Mouse (Mus musculus) limb, embryonic 14.5 days (tissue): ENCODE results near the gene Nae1. TPM values are rescaled to one million over a fixed set of nuclear protein-coding genes. Genes with fewer than 3 reads are reported as not detected.

Experiments used
- ATAC-seq: fragments of 200-750 bp; cut with Nextera tagmentation; 2 replicates; pipeline ENCODE4 v1.8.0; 2017; ENCODE audit warnings: low read depth, moderate number of reproducible peaks, moderate TSS enrichment; ENCODE audit not compliant: low FRiP score
- DNase-seq: peaks from one replicate; pipeline ENCODE4 v3.0.0-alpha.2; 2015; ENCODE audit warnings: low spot score
- H3K27ac ChIP-seq: fragments of 300-500 bp; sonication (generic); replicated peaks from 2 replicates; pipeline ENCODE4 v1.5.1; 2014; ENCODE audit warnings: low read depth, mild to moderate bottlenecking, low read length, moderate library complexity, mixed read lengths
- H3K27me3 ChIP-seq: fragments of 300-500 bp; sonication (generic); 2 replicates; pipeline ENCODE4 v1.6.1; 2014; ENCODE audit warnings: low read length, mixed read lengths; ENCODE audit not compliant: control insufficient read depth, insufficient read depth
- H3K36me3 ChIP-seq: fragments of 300-500 bp; sonication (generic); 2 replicates; pipeline ENCODE4 v1.6.1; 2014; ENCODE audit warnings: mild to moderate bottlenecking, low read length, moderate library complexity, mixed read lengths; ENCODE audit not compliant: control insufficient read depth, insufficient read depth
- H3K4me1 ChIP-seq: fragments of 300-500 bp; sonication (generic); 2 replicates; pipeline ENCODE4 v1.6.1; 2014; ENCODE audit warnings: antibody characterized with exemption, low read length, mixed read lengths; ENCODE audit not compliant: control insufficient read depth, insufficient read depth
- H3K4me2 ChIP-seq: fragments of 300-500 bp; sonication (generic); replicated peaks from 2 replicates; pipeline ENCODE4 v1.6.1; 2014; ENCODE audit warnings: low read depth, mild to moderate bottlenecking, low read length, moderate library complexity; ENCODE audit not compliant: severe bottlenecking
- H3K4me3 ChIP-seq: fragments of 300-500 bp; sonication (generic); replicated peaks from 2 replicates; pipeline ENCODE4 v1.5.1; 2014; ENCODE audit warnings: low read length
- H3K9ac ChIP-seq: fragments of 300-500 bp; sonication (generic); 2 replicates; pipeline ENCODE4 v1.6.1; 2014; ENCODE audit warnings: mild to moderate bottlenecking, low read depth, low read length, moderate library complexity; ENCODE audit not compliant: severe bottlenecking
- H3K9me3 ChIP-seq: fragments of 300-500 bp; sonication (generic); 2 replicates; pipeline ENCODE4 v1.6.1; 2016; ENCODE audit warnings: low read length; ENCODE audit not compliant: control insufficient read depth
- POLR2A ChIP-seq: fragments of 200-500 bp; IDR thresholded peaks from 2 replicates; pipeline ENCODE4 v1.8.0; 2012; ENCODE audit warnings: inconsistent platforms, mild to moderate bottlenecking, moderate library complexity, borderline replicate concordance; ENCODE audit not compliant: insufficient read depth, insufficient read length; ENCODE audit errors: extremely low read depth
- WGBS: fragments of 180-500 bp; shearing (Covaris S2); extraction: QIAGEN DNeasy Blood & Tissue Kit; methylation state at CpG from one replicate; pipeline ENCODE4 v1.1.7; 2014; 5-methylcytosine and 5-hydroxymethylcytosine counted together
- polyA plus RNA-seq, 2 experiments: library from polyadenylated mRNA; depleted of rRNA in 1 of 2; stranded (reverse) in 1 of 2; unstranded in 1 of 2; fragments of >200 nt; fragmentation: Nextera tagmentation in 1 of 2; extraction: Ambion mirVana in 1 of 2; gene quantifications; 2 replicates each; pipeline versions ENCODE4 v1.2.1 to v1.2.3; 2012 to 2014

Gene Nae1
- polyA plus RNA-seq, 2 experiments: 84.2 to 97.1 TPM

DNA sequence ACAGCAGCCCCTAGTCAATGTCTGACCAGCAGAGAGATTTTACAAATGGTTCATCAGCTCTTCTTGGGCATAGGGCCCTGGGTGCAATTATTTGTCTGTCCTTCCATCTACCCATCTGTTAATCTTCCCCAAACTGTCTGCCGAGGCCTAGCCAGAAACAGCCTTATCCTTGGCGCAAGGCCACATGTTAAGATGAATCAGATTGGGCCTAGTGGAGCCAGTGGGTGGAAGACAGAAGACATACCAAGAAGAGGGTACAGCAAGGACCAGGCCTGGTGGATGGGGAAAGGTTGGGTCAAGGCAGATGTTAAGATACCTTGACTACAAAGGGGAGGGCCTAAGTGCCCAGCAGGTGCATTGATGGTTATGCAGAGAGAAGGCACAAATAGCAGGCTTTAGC lies 5.1 kb upstream of the Nae1 start:
- Histone ChIP-seq H3K9me3 (no peaks in the 10 kb centered on the region), H3K36me3 (no peaks in the 10 kb centered on the region), H3K9ac (no peak overlapping the region), H3K27ac (no peak overlapping the region), H3K27me3 (peaks cover 48% of the 10 kb centered on the region), H3K4me1 (0 out of 2 replicates have a peak, but pooled peaks cover 8% of the 10 kb centered on the region), H3K4me3 (no peak overlapping the region), H3K4me2 (no peak overlapping the region)
- DNase-seq (no peak), ATAC-seq (no peak)
- WGBS: 84% methylated on average over 2 of the region's 2 CpGs
- TF ChIP-seq POLR2A: no peak

DNA sequence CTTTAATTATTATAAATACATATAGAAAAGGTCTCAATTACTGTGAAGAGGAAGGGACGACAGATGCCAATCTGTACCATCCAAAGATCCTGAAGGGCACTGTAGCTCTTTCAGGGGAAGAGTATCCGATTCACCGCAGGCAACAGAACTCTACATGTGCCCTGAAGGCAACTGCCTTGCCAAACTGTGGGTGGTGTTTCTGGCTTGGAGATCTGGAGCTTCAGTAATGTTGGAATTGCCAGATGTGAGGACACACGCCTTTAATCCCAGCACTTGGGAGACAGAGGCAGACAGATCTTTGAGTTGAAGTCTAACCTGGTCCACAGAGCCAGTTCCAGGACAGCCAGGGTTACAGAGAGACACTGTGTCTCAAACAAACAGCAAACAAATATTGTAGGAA lies 4.5 kb upstream of the Nae1 start:
- Histone ChIP-seq H3K9ac (no peak overlapping the region), H3K9me3 (no peaks in the 10 kb centered on the region), H3K4me3 (no peak overlapping the region), H3K27me3 (peaks cover 48% of the 10 kb centered on the region), H3K36me3 (no peaks in the 10 kb centered on the region), H3K4me2 (no peak overlapping the region), H3K4me1 (0 out of 2 replicates have a peak, but pooled peaks cover 8% of the 10 kb centered on the region), H3K27ac (no peak overlapping the region)
- ATAC-seq (no peak), DNase-seq (no peak)
- TF ChIP-seq POLR2A: no peak
- WGBS: 75% methylated on average over 4 of the region's 4 CpGs

- no peak overlapping the region for H3K27ac ChIP-seq
- peaks cover 24% of the 10 kb centered on the region for H3K27me3 ChIP-seq
- no peak overlapping the region for H3K9ac ChIP-seq
- no peaks in the 10 kb centered on the region for H3K36me3 ChIP-seq
- no peak for ATAC-seq
- no peak overlapping the region for H3K4me3 ChIP-seq
- DNase-seq: no peak
- no peaks in the 10 kb centered on the region for H3K9me3 ChIP-seq
- TF ChIP-seq POLR2A: no peak
- 0 out of 2 replicates have a peak, but pooled peaks cover 8% of the 10 kb centered on the region for H3K4me1 ChIP-seq
- 79% methylated on average over 4 of the region's 4 CpGs for WGBS
- no peak overlapping the region for H3K4me2 ChIP-seq
Observed at GRCm38 (mm10) chr8:104536028-104536427, 1.6 kb upstream of the Nae1 start.

- Histone ChIP-seq H3K36me3 (no peaks in the 10 kb centered on the region; the same call in 1 of the 2 replicates), H3K27me3 (peaks cover 18% of the 10 kb centered on the region), H3K4me2 (peak overlapping the region; percentile 52; the same call in 1 of the 2 replicates), H3K9me3 (no peaks in the 10 kb centered on the region), H3K4me3 (no peak overlapping the region), H3K4me1 (0 out of 2 replicates have a peak, but pooled peaks cover 5% of the 10 kb centered on the region), H3K27ac (no peak overlapping the region), H3K9ac (no peak overlapping the region)
- ATAC-seq (no peak), DNase-seq (no peak)
- WGBS: 32% methylated on average over 7 of the region's 7 CpGs
- no peak for TF ChIP-seq POLR2A
Observed at GRCm38 (mm10) chr8:104535378-104535777, 941 bp upstream of the Nae1 start.

DNA sequence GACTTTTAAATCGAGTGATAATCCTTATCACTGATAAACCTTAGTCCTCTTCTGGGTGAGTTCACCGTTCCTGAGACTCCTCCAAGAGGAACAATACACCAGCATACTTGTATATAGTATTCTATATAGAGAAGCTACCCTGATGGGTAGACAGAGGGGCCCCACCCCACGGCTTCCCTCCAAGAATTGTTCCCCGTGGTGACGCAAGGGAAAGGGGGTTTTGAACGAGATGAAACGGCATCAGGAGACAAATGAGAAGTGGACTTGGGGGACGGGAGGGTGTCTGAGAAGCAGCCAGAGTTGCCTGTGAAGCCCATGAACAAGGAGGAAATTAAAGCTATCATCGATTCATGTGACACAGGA lies 323 bp upstream of the Nae1 start:
- DNase-seq (no peak), ATAC-seq (peak; percentile 20; the same call in 1 of the 2 replicates)
- WGBS: 11% methylated on average over 9 of the region's 9 CpGs
- peak overlapping the region; percentile 77 for H3K4me3 ChIP-seq
- no peaks in the 10 kb centered on the region for H3K9me3 ChIP-seq
- H3K4me2 ChIP-seq: peak overlapping the region; percentile 52
- 0 out of 2 replicates have a peak, but pooled peaks cover 5% of the 10 kb centered on the region for H3K4me1 ChIP-seq
- H3K27me3 ChIP-seq: peaks cover 12% of the 10 kb centered on the region
- H3K36me3 ChIP-seq: peaks cover 6% of the 10 kb centered on the region; the same call in 1 of the 2 replicates
- H3K27ac ChIP-seq: no peak overlapping the region
- H3K9ac ChIP-seq: 0 out of 2 replicates have a peak overlapping the region, but pooled peaks have one; percentile 28
- no peak for TF ChIP-seq POLR2A
